Mouse (Mus musculus) limb, embryonic 13.5 days (tissue): ENCODE data around the gene Gpd1l. TPM values are rescaled to one million over a fixed set of nuclear protein-coding genes. Genes with fewer than 3 reads are reported as not detected.

Experiments
- ATAC-seq: fragments of 200-750 bp; cut with Nextera tagmentation; 2 replicates; pipeline ENCODE4 v1.8.0; 2017; ENCODE audit warnings: low read depth, moderate number of reproducible peaks, moderate TSS enrichment; ENCODE audit not compliant: low FRiP score
- H3K27ac ChIP-seq: fragments of 300-500 bp; sonication (generic); 2 replicates; pipeline ENCODE4 v1.5.1; 2015; ENCODE audit warnings: inconsistent platforms, mild to moderate bottlenecking, moderate library complexity
- H3K27me3 ChIP-seq: fragments of 300-500 bp; sonication (generic); 2 replicates; pipeline ENCODE4 v1.6.1; 2015; ENCODE audit warnings: mild to moderate bottlenecking, inconsistent platforms
- H3K36me3 ChIP-seq: fragments of 300-500 bp; sonication (generic); 2 replicates; pipeline ENCODE4 v1.6.1; 2015; ENCODE audit warnings: inconsistent platforms, mild to moderate bottlenecking, moderate library complexity
- H3K4me1 ChIP-seq: fragments of 300-500 bp; sonication (generic); 2 replicates; pipeline ENCODE4 v1.6.1; 2015; ENCODE audit warnings: inconsistent platforms
- H3K4me2 ChIP-seq: fragments of 300-500 bp; sonication (generic); replicated peaks from 2 replicates; pipeline ENCODE4 v1.6.1; 2015; ENCODE audit warnings: inconsistent platforms, mild to moderate bottlenecking, moderate library complexity
- H3K4me3 ChIP-seq: fragments of 300-500 bp; sonication (generic); 2 replicates; pipeline ENCODE4 v1.5.1; 2015; ENCODE audit warnings: moderate library complexity, mild to moderate bottlenecking, inconsistent platforms
- H3K9ac ChIP-seq: fragments of 300-500 bp; sonication (generic); 2 replicates; pipeline ENCODE4 v1.6.1; 2015; ENCODE audit warnings: mild to moderate bottlenecking, inconsistent platforms
- H3K9me3 ChIP-seq: fragments of 300-500 bp; sonication (generic); 2 replicates; pipeline ENCODE4 v1.6.1; 2016; ENCODE audit warnings: inconsistent platforms
- WGBS: fragments of 180-500 bp; shearing (Covaris S2); methylation state at CpG from one replicate; pipeline ENCODE4 v1.1.7; 2015; 5-methylcytosine and 5-hydroxymethylcytosine counted together
- polyA plus RNA-seq: library from polyadenylated mRNA; unstranded; fragments of >200 nt; fragmentation: Nextera tagmentation; extraction: Ambion mirVana; gene quantifications from 2 replicates; pipeline ENCODE4 v1.2.1, GENCODE M21; 2015

Gene Gpd1l
- polyA plus RNA-seq, 1 experiment from 2014 or later = 9.7 TPM

GRCm38 (mm10) chr9:114885991-114886662 is 47.7 kb downstream of the Gpd1l start:
- Histone ChIP-seq H3K9ac (no peak overlapping the region), H3K4me2 (no peak overlapping the region), H3K27me3 (no peaks in the 10 kb centered on the region), H3K27ac (no peak overlapping the region), H3K36me3 (no peaks in the 10 kb centered on the region), H3K4me3 (no peak overlapping the region), H3K9me3 (no peaks in the 10 kb centered on the region; the same call in 1 of the 2 replicates), H3K4me1 (no peaks in the 10 kb centered on the region)
- ATAC-seq = no peak
- 46% methylated on average over 8 of the region's 8 CpGs for WGBS

GRCm38 (mm10) chr9:114885564-114885963 is 48.2 kb downstream of the Gpd1l start:
- H3K27ac ChIP-seq = no peak overlapping the region
- 72% methylated on average over 4 of the region's 4 CpGs for WGBS
- no peak overlapping the region for H3K4me3 ChIP-seq
- H3K4me1 ChIP-seq = no peaks in the 10 kb centered on the region
- H3K27me3 ChIP-seq = no peaks in the 10 kb centered on the region
- H3K4me2 ChIP-seq = no peak overlapping the region
- no peak overlapping the region for H3K9ac ChIP-seq
- H3K36me3 ChIP-seq = no peaks in the 10 kb centered on the region
- ATAC-seq = no peak
- no peaks in the 10 kb centered on the region; the same call in 1 of the 2 replicates for H3K9me3 ChIP-seq

GRCm38 (mm10) chr9:114881977-114882376 is 51.8 kb downstream of the Gpd1l start:
- no peak overlapping the region for H3K4me2 ChIP-seq
- H3K27ac ChIP-seq = no peak overlapping the region
- 90% methylated on average over 2 of the region's 2 CpGs for WGBS
- H3K9me3 ChIP-seq = no peaks in the 10 kb centered on the region; the same call in 1 of the 2 replicates
- H3K36me3 ChIP-seq = no peaks in the 10 kb centered on the region
- H3K4me3 ChIP-seq = no peak overlapping the region
- no peak overlapping the region for H3K9ac ChIP-seq
- H3K4me1 ChIP-seq = no peaks in the 10 kb centered on the region
- H3K27me3 ChIP-seq = no peaks in the 10 kb centered on the region
- no peak for ATAC-seq

GRCm38 (mm10) chr9:114855327-114855726 is 78.5 kb downstream of the Gpd1l start:
- no peak for ATAC-seq
- Histone ChIP-seq H3K27ac (no peak overlapping the region), H3K4me1 (peaks cover 9% of the 10 kb centered on the region; the same call in 1 of the 2 replicates), H3K36me3 (no peaks in the 10 kb centered on the region), H3K4me2 (no peak overlapping the region), H3K4me3 (no peak overlapping the region), H3K27me3 (no peaks in the 10 kb centered on the region), H3K9ac (no peak overlapping the region), H3K9me3 (no peaks in the 10 kb centered on the region)
- 57% methylated on average over 11 of the region's 11 CpGs for WGBS

GRCm38 (mm10) chr9:114854686-114855085 is 79.1 kb downstream of the Gpd1l start:
- Histone ChIP-seq H3K4me1 (peaks cover 9% of the 10 kb centered on the region; the same call in 1 of the 2 replicates), H3K27ac (no peak overlapping the region), H3K4me3 (no peak overlapping the region), H3K9ac (no peak overlapping the region), H3K4me2 (no peak overlapping the region), H3K9me3 (no peaks in the 10 kb centered on the region), H3K36me3 (no peaks in the 10 kb centered on the region), H3K27me3 (no peaks in the 10 kb centered on the region)
- ATAC-seq = no peak
- WGBS = 71% methylated on average over 9 of the region's 9 CpGs

GRCm38 (mm10) chr9:114853336-114853735 is 80.5 kb downstream of the Gpd1l start:
- Histone ChIP-seq H3K9ac (no peak overlapping the region), H3K9me3 (no peaks in the 10 kb centered on the region), H3K4me2 (no peak overlapping the region), H3K27me3 (no peaks in the 10 kb centered on the region), H3K36me3 (no peaks in the 10 kb centered on the region), H3K4me3 (no peak overlapping the region), H3K4me1 (peaks cover 9% of the 10 kb centered on the region; the same call in 1 of the 2 replicates), H3K27ac (no peak overlapping the region)
- ATAC-seq = no peak
- WGBS = 77% methylated on average over 15 of the region's 15 CpGs

GRCm38 (mm10) chr9:114851419-114852190 is 82.2 kb downstream of the Gpd1l start:
- no peak overlapping the region for H3K9ac ChIP-seq
- no peak for ATAC-seq
- peaks cover 9% of the 10 kb centered on the region; the same call in 1 of the 2 replicates for H3K4me1 ChIP-seq
- no peak overlapping the region for H3K4me3 ChIP-seq
- no peak overlapping the region for H3K4me2 ChIP-seq
- H3K27me3 ChIP-seq = no peaks in the 10 kb centered on the region
- WGBS = 73% methylated on average over 8 of the region's 8 CpGs
- H3K9me3 ChIP-seq = no peaks in the 10 kb centered on the region
- no peaks in the 10 kb centered on the region for H3K36me3 ChIP-seq
- no peak overlapping the region for H3K27ac ChIP-seq

Other genes starting within 250 kb of the Gpd1l start
- 65.7 and 67.8 TPM in 2 replicates for gene Dync1li1, start 245.2 kb downstream of the Gpd1l start, polyA plus RNA-seq
- 28.9 and 32.0 TPM in 2 replicates for gene Cmtm6, start 202.9 kb downstream of the Gpd1l start, polyA plus RNA-seq
- gene Cmtm7, start 152.1 kb downstream of the Gpd1l start, polyA plus RNA-seq = 110 and 115 TPM in 2 replicates
- 17.9 and 20.4 TPM in 2 replicates for gene Cmtm8, start 89.8 kb downstream of the Gpd1l start, polyA plus RNA-seq
- 2.8 and 3.9 TPM in 2 replicates for gene Osbpl10, start 44.6 kb upstream of the Gpd1l start, polyA plus RNA-seq
- 368 and 463 TPM in 2 replicates for gene Rps27rt, start 48.8 kb upstream of the Gpd1l start, polyA plus RNA-seq